Mouse (Mus musculus) heart, embryonic 12.5 days (tissue): ENCODE measurements around the gene Kif5a. TPM values are rescaled to one million over a fixed set of nuclear protein-coding genes. Genes with fewer than 3 reads are reported as not detected.
"Not testable (repeated sequence)": the region's sequence is repeated elsewhere in the genome, so short reads cannot be mapped to it uniquely, and the experiment has no call there.

ENCODE experiments used
- ATAC-seq: fragments of 200-750 bp; cut with Nextera tagmentation; 2 replicates; pipeline ENCODE4 v1.8.0; 2017; ENCODE audit warnings: moderate TSS enrichment, moderate library complexity; ENCODE audit not compliant: insufficient number of reproducible peaks, low FRiP score
- H3K27ac ChIP-seq: fragments of 300-500 bp; sonication (generic); 2 replicates; pipeline ENCODE4 v1.5.1; 2016; ENCODE audit warnings: mild to moderate bottlenecking, moderate library complexity; ENCODE audit not compliant: poor library complexity, severe bottlenecking
- H3K27me3 ChIP-seq: fragments of 300-500 bp; sonication (generic); replicated peaks from 2 replicates; pipeline ENCODE4 v1.6.1; 2016; ENCODE audit warnings: mild to moderate bottlenecking, moderate library complexity
- H3K36me3 ChIP-seq: fragments of 300-500 bp; sonication (generic); 2 replicates; pipeline ENCODE4 v1.6.1; 2016; ENCODE audit warnings: mild to moderate bottlenecking, moderate library complexity
- H3K4me1 ChIP-seq: fragments of 300-500 bp; sonication (generic); replicated peaks from 2 replicates; pipeline ENCODE4 v1.6.1; 2016; ENCODE audit warnings: mild to moderate bottlenecking
- H3K4me2 ChIP-seq: fragments of 300-500 bp; sonication (generic); 2 replicates; pipeline ENCODE4 v1.6.1; 2016; ENCODE audit warnings: mild to moderate bottlenecking, moderate library complexity
- H3K4me3 ChIP-seq: fragments of 300-500 bp; sonication (generic); 2 replicates; pipeline ENCODE4 v1.5.1; 2016; ENCODE audit warnings: mild to moderate bottlenecking
- H3K9ac ChIP-seq: fragments of 300-500 bp; sonication (generic); 2 replicates; pipeline ENCODE4 v1.6.1; 2016; ENCODE audit warnings: mild to moderate bottlenecking, moderate library complexity
- H3K9me3 ChIP-seq: fragments of 300-500 bp; sonication (generic); replicated peaks from 2 replicates; pipeline ENCODE4 v1.6.1; 2016; ENCODE audit warnings: mild to moderate bottlenecking, moderate library complexity
- WGBS: fragments of 180-500 bp; shearing (Covaris S2); methylation state at CpG from one replicate; pipeline ENCODE4 v1.1.7; 2016; 5-methylcytosine and 5-hydroxymethylcytosine counted together
- polyA plus RNA-seq: library from polyadenylated mRNA; unstranded; fragments of >200 nt; fragmentation: Nextera tagmentation; extraction: Ambion mirVana; gene quantifications from 2 replicates; pipeline ENCODE4 v1.2.1, GENCODE M21; 2016

Kif5a gene
- polyA plus RNA-seq, 1 experiment from 2014 or later = 0.79 TPM

- ATAC-seq = no peak
- Histone ChIP-seq H3K4me2 (no peak overlapping the region), H3K9ac (no peak overlapping the region), H3K4me3 (no peak overlapping the region), H3K36me3 (peaks cover 46% of the 10 kb centered on the region), H3K27me3 (no peaks in the 10 kb centered on the region), H3K4me1 (peaks cover 21% of the 10 kb centered on the region), H3K27ac (no peak overlapping the region), H3K9me3 (no peaks in the 10 kb centered on the region)
- WGBS = 88% methylated on average over 8 of the region's 8 CpGs
Observed at GRCm38 (mm10) chr10:127197104-127197503, 66.0 kb downstream of the Kif5a start.

- Histone ChIP-seq H3K36me3 (peaks cover 43% of the 10 kb centered on the region), H3K4me3 (peak overlapping the region; percentile 88), H3K27me3 (no peaks in the 10 kb centered on the region), H3K27ac (peak overlapping the region; percentile 91), H3K4me1 (peaks cover 22% of the 10 kb centered on the region), H3K9ac (0 out of 2 replicates have a peak overlapping the region, but pooled peaks have one; percentile 88), H3K9me3 (no peaks in the 10 kb centered on the region), H3K4me2 (peak overlapping the region; percentile 94)
- peak; percentile 80 for ATAC-seq
- under 1% methylated on average over 5 of the region's 5 CpGs for WGBS
Observed at GRCm38 (mm10) chr10:127196392-127196791, 66.8 kb downstream of the Kif5a start.

- Histone ChIP-seq H3K4me3 (peak within 1 kb of the TSS; percentile 88), H3K36me3 (peaks cover 49% of the 10 kb centered on the region), H3K9ac (peak within 1 kb of the TSS; percentile 88), H3K9me3 (no peaks in the 10 kb centered on the region), H3K4me1 (peaks cover 30% of the 10 kb centered on the region), H3K4me2 (peak within 1 kb of the TSS; percentile 94), H3K27ac (peak within 1 kb of the TSS; percentile 91), H3K27me3 (no peaks in the 10 kb centered on the region)
- WGBS = under 1% methylated on average over 39 of the region's 47 CpGs
- peak; percentile 63 for ATAC-seq
Observed at GRCm38 (mm10) chr10:127195328-127196129, 67.6 kb downstream of the Kif5a start, which contains the start of gene Dtx3. TSS of gene Dtx3 (minus strand) at chr10:127195728.

GRCm38 (mm10) chr10:127194428-127195327 lies 68.5 kb downstream of the Kif5a start:
- Histone ChIP-seq H3K4me2 (peak overlapping the region; percentile 94), H3K9ac (peak overlapping the region; percentile 88), H3K4me3 (peak overlapping the region; percentile 88), H3K27ac (peak overlapping the region; percentile 91), H3K36me3 (peaks cover 42% of the 10 kb centered on the region), H3K4me1 (peaks cover 39% of the 10 kb centered on the region), H3K27me3 (no peaks in the 10 kb centered on the region), H3K9me3 (no peaks in the 10 kb centered on the region)
- peak; percentile 70 for ATAC-seq
- 8% methylated on average over 22 of the region's 22 CpGs for WGBS

- Histone ChIP-seq H3K4me1 (peaks cover 54% of the 10 kb centered on the region), H3K9me3 (no peaks in the 10 kb centered on the region)
- no peak for ATAC-seq
Observed at GRCm38 (mm10) chr10:127193011-127193410, 70.1 kb downstream of the Kif5a start.

GRCm38 (mm10) chr10:127192057-127192328 lies 71.2 kb downstream of the Kif5a start:
- H3K27ac ChIP-seq, H3K4me2 ChIP-seq, ATAC-seq, H3K9me3 ChIP-seq, H3K4me3 ChIP-seq, H3K9ac ChIP-seq, H3K27me3 ChIP-seq: not testable (repeated sequence)
- Histone ChIP-seq H3K36me3 (peaks cover 19% of the 10 kb centered on the region), H3K4me1 (peaks cover 54% of the 10 kb centered on the region)
- WGBS = 58% methylated on average over 1 of the region's 1 CpGs

More at GRCm38 (mm10) chr10:127193011-127193410, 70.1 kb downstream of the Kif5a start:
- H3K9ac ChIP-seq = no peak overlapping the region
- 76% methylated on average over 9 of the region's 9 CpGs for WGBS
- peaks cover 25% of the 10 kb centered on the region for H3K36me3 ChIP-seq
- no peak overlapping the region for H3K4me3 ChIP-seq
- H3K27ac ChIP-seq = no peak overlapping the region
- no peak overlapping the region for H3K4me2 ChIP-seq
- H3K27me3 ChIP-seq = no peaks in the 10 kb centered on the region

GRCm38 (mm10) chr10:127191191-127192056 lies 71.7 kb downstream of the Kif5a start:
- Histone ChIP-seq H3K4me3 (no peak overlapping the region), H3K9ac (no peak overlapping the region), H3K4me2 (no peak overlapping the region), H3K9me3 (0 out of 2 replicates have a peak, but pooled peaks cover 3% of the 10 kb centered on the region), H3K27ac (0 out of 2 replicates have a peak overlapping the region, but pooled peaks have one; percentile 49), H3K4me1 (peaks cover 50% of the 10 kb centered on the region), H3K36me3 (peaks cover 25% of the 10 kb centered on the region), H3K27me3 (no peaks in the 10 kb centered on the region; the same call in 1 of the 2 replicates)
- WGBS = 56% methylated on average over 19 of the region's 19 CpGs
- ATAC-seq = no peak

GRCm38 (mm10) chr10:127190398-127191190 lies 72.6 kb downstream of the Kif5a start:
- Histone ChIP-seq H3K9ac (peak overlapping the region; percentile 83; the same call in 1 of the 2 replicates), H3K4me3 (peak overlapping the region; percentile 81), H3K36me3 (peaks cover 25% of the 10 kb centered on the region), H3K4me1 (peaks cover 49% of the 10 kb centered on the region), H3K9me3 (0 out of 2 replicates have a peak, but pooled peaks cover 3% of the 10 kb centered on the region), H3K4me2 (peak overlapping the region; percentile 97), H3K27ac (peak overlapping the region; percentile 56; the same call in 1 of the 2 replicates), H3K27me3 (peaks cover 2% of the 10 kb centered on the region; the same call in 1 of the 2 replicates)
- ATAC-seq = no peak
- WGBS = 32% methylated on average over 13 of the region's 14 CpGs

GRCm38 (mm10) chr10:127189651-127190381 lies 73.3 kb downstream of the Kif5a start, which contains the start of gene Arhgef25:
TSS of gene Arhgef25 (minus strand) at chr10:127190083.
- Histone ChIP-seq H3K36me3 (peaks cover 25% of the 10 kb centered on the region), H3K4me1 (peaks cover 46% of the 10 kb centered on the region), H3K9me3 (0 out of 2 replicates have a peak, but pooled peaks cover 3% of the 10 kb centered on the region), H3K4me3 (peak within 1 kb of the TSS; percentile 81), H3K4me2 (peak within 1 kb of the TSS; percentile 97), H3K27me3 (peaks cover 8% of the 10 kb centered on the region), H3K27ac (peak within 1 kb of the TSS; percentile 56), H3K9ac (peak within 1 kb of the TSS; percentile 83)
- peak; percentile 19; the same call in 1 of the 2 replicates for ATAC-seq
- whole genome bisulfite sequencing = 2% methylated on average over 35 of the region's 35 CpGs
